Mouse (Mus musculus): ENCODE measurements around the gene Gjd2.

DNA sequence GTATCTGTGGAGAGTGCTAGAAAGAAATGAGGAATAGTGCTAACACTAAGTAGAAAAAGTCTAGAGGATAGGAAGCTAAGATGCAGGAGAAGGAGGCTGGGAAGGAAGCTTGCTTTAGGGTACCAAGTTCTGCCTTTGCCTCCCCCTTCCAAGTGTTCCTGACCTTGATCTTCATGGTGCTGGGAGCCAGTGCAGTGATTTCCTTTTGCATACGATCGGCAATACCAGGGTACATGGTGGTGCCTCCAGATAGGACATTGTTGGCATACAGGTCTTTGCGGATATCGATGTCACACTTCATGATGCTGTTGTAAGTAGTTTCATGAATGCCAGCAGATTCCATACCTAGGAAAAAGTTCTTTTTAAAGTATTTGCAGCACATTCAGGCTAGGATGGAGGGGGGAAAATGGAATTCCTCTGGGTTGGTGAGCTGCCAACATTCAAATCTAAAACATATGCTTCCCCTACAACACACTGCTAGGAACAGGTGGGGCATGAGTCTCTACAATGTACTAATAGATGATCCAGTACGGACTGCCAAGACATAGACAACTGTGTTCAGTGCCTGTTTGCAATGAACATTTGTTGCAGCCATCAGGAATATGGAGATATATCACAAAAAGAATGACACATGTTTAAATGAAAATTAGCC is 34.7 kb upstream of the Gjd2 start:
- TF ChIP-seq GATA1 (IDR thresholded peaks at IDR 0.05; ENCODE audit: borderline replicate concordance, low read length) = no peak
- TF ChIP-seq FLI1 (IDR thresholded peaks at IDR 0.05; ENCODE audit: low read length) = no peak

Data from megakaryocyte, embryonic 14.5 days (primary cell).